Mouse (Mus musculus) right cerebral cortex, adult 2 months (tissue): Measurements from ENCODE around the gene Gpr19.

Source experiments
- DNase-seq, 2 experiments: peaks; one replicate each; pipeline ENCODE4 v3.0.0; 2021 to 2022; ENCODE audit warnings: low spot score in 2 of 2

Gene Gpr19

GRCm38 (mm10) chr6:134898095-134898965 is at the start of gene Gpr19:
Gene Gpr19, minus strand, starts transcription at chr6:134898578.
- DNase-seq, result peak; percentile 83 to 88

GRCm38 (mm10) chr6:134947311-134948087 is 49.1 kb upstream of the Gpr19 start:
- peak; percentile 72 to 74 for DNase-seq

GRCm38 (mm10) chr6:134946858-134947257 is 48.5 kb upstream of the Gpr19 start:
- no peak for DNase-seq

GRCm38 (mm10) chr6:134946054-134946453 is 47.7 kb upstream of the Gpr19 start:
- no peak for DNase-seq

GRCm38 (mm10) chr6:134943759-134944407 is 45.5 kb upstream of the Gpr19 start:
- no peak for DNase-seq

GRCm38 (mm10) chr6:134939781-134940180 is 41.4 kb upstream of the Gpr19 start:
- DNase-seq, result no peak

- no peak for DNase-seq
These were observed 35.9 kb upstream of the Gpr19 start for GRCm38 (mm10) chr6:134934305-134934704.

GRCm38 (mm10) chr6:134933207-134933558 is 34.8 kb upstream of the Gpr19 start:
- DNase-seq, result no peak

GRCm38 (mm10) chr6:134932486-134933206 is 34.3 kb upstream of the Gpr19 start:
- DNase-seq, result no peak

GRCm38 (mm10) chr6:134931146-134931545 is 32.8 kb upstream of the Gpr19 start:
- DNase-seq, result no peak

- no peak for DNase-seq
These were observed 32.0 kb upstream of the Gpr19 start for GRCm38 (mm10) chr6:134930383-134930782.

GRCm38 (mm10) chr6:134929926-134930325 is 31.5 kb upstream of the Gpr19 start:
- DNase-seq, result no peak

GRCm38 (mm10) chr6:134928889-134929310 is 30.5 kb upstream of the Gpr19 start:
- DNase-seq, result peak in 1 of 2 experiments; percentile 10

- peak; percentile 29 to 68 for DNase-seq
These were observed 29.9 kb upstream of the Gpr19 start for GRCm38 (mm10) chr6:134928096-134928888.

- DNase-seq, result no peak
These were observed 29.3 kb upstream of the Gpr19 start for GRCm38 (mm10) chr6:134927595-134928095.

GRCm38 (mm10) chr6:134926803-134927594 is 28.6 kb upstream of the Gpr19 start:
- peak; percentile 41 to 55 for DNase-seq

- no peak for DNase-seq
These were observed 27.9 kb upstream of the Gpr19 start for GRCm38 (mm10) chr6:134926338-134926705.

- DNase-seq, result no peak
These were observed 27.4 kb upstream of the Gpr19 start for GRCm38 (mm10) chr6:134925673-134926337.

- DNase-seq, result no peak
These were observed 25.9 kb upstream of the Gpr19 start for GRCm38 (mm10) chr6:134924262-134924661.
